Mouse (Mus musculus): ENCODE measurements around the gene Gfap. TPM values are rescaled to one million over a fixed set of nuclear protein-coding genes. Genes with fewer than 3 reads are reported as not detected.

Gene Gfap
- polyA plus RNA-seq, 1 experiment, result not detected

- TF ChIP-seq POLR2A (IDR thresholded peaks at IDR 0.05; ENCODE audit: borderline replicate concordance, low read depth, low read length) (no peak), CTCF (IDR thresholded peaks at IDR 0.05; ENCODE audit: low read depth, low read length) (no peak)
- Histone ChIP-seq H3K4me1 (ENCODE audit: control insufficient read depth, insufficient read depth, low read length) (peaks cover 11% of the 10 kb centered on the region), H3K27ac (ENCODE audit: insufficient read depth, low read depth, low read length) (no peak overlapping the region), H3K4me3 (ENCODE audit: insufficient read depth, low read length) (peak overlapping the region; percentile 90)
Observed at GRCm38 (mm10) chr11:102881314-102882198, 19.2 kb downstream of the Gfap start.

GRCm38 (mm10) chr11:102880585-102881313, 20.0 kb downstream of the Gfap start, which contains the start of the genes Eftud2 and Ccdc103:
Eftud2 (minus strand) TSS chr11:102880985.
Ccdc103 (plus strand) TSS chr11:102881204.
- H3K4me3 ChIP-seq (ENCODE audit: insufficient read depth, low read length), result peak within 1 kb of the TSS; percentile 90
- H3K27ac ChIP-seq (ENCODE audit: insufficient read depth, low read depth, low read length), result peak within 1 kb of the TSS; percentile 76
- H3K4me1 ChIP-seq (ENCODE audit: control insufficient read depth, insufficient read depth, low read length), result peaks cover 11% of the 10 kb centered on the region
- TF ChIP-seq CTCF (IDR thresholded peaks at IDR 0.05; ENCODE audit: low read depth, low read length), result no peak
- TF ChIP-seq POLR2A (IDR thresholded peaks at IDR 0.05; ENCODE audit: borderline replicate concordance, low read depth, low read length), result no peak

- no peak for TF ChIP-seq CTCF (IDR thresholded peaks at IDR 0.05; ENCODE audit: low read depth, low read length)
- TF ChIP-seq POLR2A (IDR thresholded peaks at IDR 0.05; ENCODE audit: borderline replicate concordance, low read depth, low read length), result no peak
- Histone ChIP-seq H3K4me3 (ENCODE audit: insufficient read depth, low read length) (no peak overlapping the region; the same call in 1 of the 2 replicates), H3K27ac (ENCODE audit: insufficient read depth, low read depth, low read length) (no peak overlapping the region), H3K4me1 (ENCODE audit: control insufficient read depth, insufficient read depth, low read length) (peaks cover 11% of the 10 kb centered on the region)
Observed at GRCm38 (mm10) chr11:102879558-102879957, 21.2 kb downstream of the Gfap start.

GRCm38 (mm10) chr11:102874801-102875334, 25.8 kb downstream of the Gfap start:
- no peak overlapping the region for H3K27ac ChIP-seq (ENCODE audit: insufficient read depth, low read depth, low read length)
- TF ChIP-seq CTCF (IDR thresholded peaks at IDR 0.05; ENCODE audit: low read depth, low read length), result no peak
- no peak for TF ChIP-seq POLR2A (IDR thresholded peaks at IDR 0.05; ENCODE audit: borderline replicate concordance, low read depth, low read length)
- peaks cover 5% of the 10 kb centered on the region for H3K4me1 ChIP-seq (ENCODE audit: control insufficient read depth, insufficient read depth, low read length)
- H3K4me3 ChIP-seq (ENCODE audit: insufficient read depth, low read length), result no peak overlapping the region

- H3K27ac ChIP-seq (ENCODE audit: insufficient read depth, low read depth, low read length), result no peak overlapping the region
Observed at GRCm38 (mm10) chr11:102864272-102864671, 36.4 kb downstream of the Gfap start.

GRCm38 (mm10) chr11:102859933-102860332, 40.8 kb downstream of the Gfap start:
- TF ChIP-seq POLR2A (IDR thresholded peaks at IDR 0.05; ENCODE audit: borderline replicate concordance, low read depth, low read length) (no peak), CTCF (IDR thresholded peaks at IDR 0.05; ENCODE audit: low read depth, low read length) (no peak)
- Histone ChIP-seq H3K4me3 (ENCODE audit: insufficient read depth, low read length) (no peak overlapping the region), H3K4me1 (ENCODE audit: control insufficient read depth, insufficient read depth, low read length) (no peaks in the 10 kb centered on the region), H3K27ac (ENCODE audit: insufficient read depth, low read depth, low read length) (no peak overlapping the region)

More at GRCm38 (mm10) chr11:102864272-102864671, 36.4 kb downstream of the Gfap start:
- H3K4me3 ChIP-seq (ENCODE audit: insufficient read depth, low read length), result no peak overlapping the region
- H3K4me1 ChIP-seq (ENCODE audit: control insufficient read depth, insufficient read depth, low read length), result no peaks in the 10 kb centered on the region
- no peak for TF ChIP-seq POLR2A (IDR thresholded peaks at IDR 0.05; ENCODE audit: borderline replicate concordance, low read depth, low read length)
- no peak for TF ChIP-seq CTCF (IDR thresholded peaks at IDR 0.05; ENCODE audit: low read depth, low read length)

- TF ChIP-seq POLR2A (IDR thresholded peaks at IDR 0.05; ENCODE audit: borderline replicate concordance, low read depth, low read length) (no peak), CTCF (IDR thresholded peaks at IDR 0.05; ENCODE audit: low read depth, low read length) (no peak)
- no peaks in the 10 kb centered on the region for H3K4me1 ChIP-seq (ENCODE audit: control insufficient read depth, insufficient read depth, low read length)
Observed at GRCm38 (mm10) chr11:102858951-102859350, 41.8 kb downstream of the Gfap start.

GRCm38 (mm10) chr11:102855941-102856340, 44.8 kb downstream of the Gfap start:
- no peaks in the 10 kb centered on the region for H3K4me1 ChIP-seq (ENCODE audit: control insufficient read depth, insufficient read depth, low read length)
- H3K27ac ChIP-seq (ENCODE audit: insufficient read depth, low read depth, low read length), result no peak overlapping the region
- TF ChIP-seq CTCF (IDR thresholded peaks at IDR 0.05; ENCODE audit: low read depth, low read length), result no peak
- TF ChIP-seq POLR2A (IDR thresholded peaks at IDR 0.05; ENCODE audit: borderline replicate concordance, low read depth, low read length), result no peak
- no peak overlapping the region for H3K4me3 ChIP-seq (ENCODE audit: insufficient read depth, low read length)

More at GRCm38 (mm10) chr11:102858951-102859350, 41.8 kb downstream of the Gfap start:
- H3K4me3 ChIP-seq (ENCODE audit: insufficient read depth, low read length), result no peak overlapping the region
- H3K27ac ChIP-seq (ENCODE audit: insufficient read depth, low read depth, low read length), result no peak overlapping the region

GRCm38 (mm10) chr11:102853760-102854159, 47.0 kb downstream of the Gfap start:
- no peak overlapping the region for H3K27ac ChIP-seq (ENCODE audit: insufficient read depth, low read depth, low read length)
- TF ChIP-seq CTCF (IDR thresholded peaks at IDR 0.05; ENCODE audit: low read depth, low read length), result peak; percentile 38; the same call in 1 of the 2 replicates
- TF ChIP-seq POLR2A (IDR thresholded peaks at IDR 0.05; ENCODE audit: borderline replicate concordance, low read depth, low read length), result no peak
- H3K4me1 ChIP-seq (ENCODE audit: control insufficient read depth, insufficient read depth, low read length), result no peaks in the 10 kb centered on the region
- no peak overlapping the region for H3K4me3 ChIP-seq (ENCODE audit: insufficient read depth, low read length)
